Mouse (Mus musculus) limb, embryonic 11.5 days (tissue): ENCODE results near the gene Caln1. TPM values are rescaled to one million over a fixed set of nuclear protein-coding genes. Genes with fewer than 3 reads are reported as not detected.

Experiments
- ATAC-seq: fragments of 200-750 bp; cut with Nextera tagmentation; 2 replicates; pipeline ENCODE4 v1.8.0; 2017; ENCODE audit warnings: low read depth; ENCODE audit not compliant: insufficient number of reproducible peaks, low FRiP score, low TSS enrichment
- DNase-seq: peaks from one replicate; pipeline ENCODE4 v3.0.0-alpha.2; 2015; ENCODE audit warnings: low spot score
- H3K27ac ChIP-seq: fragments of 300-500 bp; sonication (generic); replicated peaks from 2 replicates; pipeline ENCODE4 v1.5.1; 2014; ENCODE audit warnings: low read depth, mild to moderate bottlenecking, low read length
- H3K27me3 ChIP-seq: fragments of 300-500 bp; sonication (generic); 2 replicates; pipeline ENCODE4 v1.6.1; 2014; ENCODE audit warnings: mild to moderate bottlenecking, low read length, mixed read lengths; ENCODE audit not compliant: control insufficient read depth, insufficient read depth
- H3K36me3 ChIP-seq: fragments of 300-500 bp; sonication (generic); 2 replicates; pipeline ENCODE4 v1.6.1; 2014; ENCODE audit warnings: mild to moderate bottlenecking, low read length, moderate library complexity, mixed read lengths; ENCODE audit not compliant: control insufficient read depth, insufficient read depth
- H3K4me1 ChIP-seq: fragments of 300-500 bp; sonication (generic); 2 replicates; pipeline ENCODE4 v1.6.1; 2014; ENCODE audit warnings: low read length, mixed read lengths; ENCODE audit not compliant: control insufficient read depth, insufficient read depth
- H3K4me2 ChIP-seq: fragments of 300-500 bp; sonication (generic); 2 replicates; pipeline ENCODE4 v1.6.1; 2014; ENCODE audit warnings: low read depth, mild to moderate bottlenecking, moderate library complexity; ENCODE audit not compliant: severe bottlenecking
- H3K4me3 ChIP-seq: fragments of 300-500 bp; sonication (generic); 2 replicates; pipeline ENCODE4 v1.5.1; 2014; ENCODE audit warnings: low read depth, low read length
- H3K9ac ChIP-seq: fragments of 300-500 bp; sonication (generic); 2 replicates; pipeline ENCODE4 v1.6.1; 2014; ENCODE audit warnings: mild to moderate bottlenecking, low read length
- H3K9me3 ChIP-seq: fragments of 300-500 bp; sonication (generic); 2 replicates; pipeline ENCODE4 v1.6.1; 2016; ENCODE audit warnings: low read length; ENCODE audit not compliant: control insufficient read depth
- WGBS: fragments of 180-500 bp; shearing (Covaris S2); extraction: QIAGEN DNeasy Blood & Tissue Kit; methylation state at CpG from one replicate; pipeline ENCODE4 v1.1.7; 2014; 5-methylcytosine and 5-hydroxymethylcytosine counted together
- polyA plus RNA-seq: library from polyadenylated mRNA; unstranded; fragments of >200 nt; fragmentation: Nextera tagmentation; extraction: Ambion mirVana; gene quantifications from 2 replicates; pipeline ENCODE4 v1.2.1, GENCODE M21; 2014

The Caln1 gene
- 0.11 and 0.24 TPM in 2 replicates for polyA plus RNA-seq

DNA sequence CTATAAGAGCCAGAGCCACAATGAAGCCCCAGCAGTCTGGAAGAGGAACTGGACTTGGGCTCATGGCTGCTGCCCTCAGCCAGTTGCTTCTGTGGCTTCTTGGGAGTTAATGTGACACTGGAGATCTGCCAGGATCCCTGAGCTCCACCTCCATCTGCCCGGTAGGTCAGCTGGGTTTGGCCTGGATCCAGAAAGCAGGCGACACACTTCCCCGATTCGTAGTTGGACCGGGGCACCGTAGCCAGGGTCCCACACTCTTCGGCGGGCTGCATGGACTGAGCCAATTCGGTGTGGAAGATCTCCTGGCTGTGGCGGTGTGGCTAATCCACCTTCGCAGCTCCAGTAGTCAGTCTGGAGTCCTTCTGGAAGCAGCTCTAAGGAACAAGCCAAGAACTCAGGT, at the start of gene Caln1:
Gene Caln1 (plus strand): TSS at position 219 of the 400 bp plus-strand sequence.
- DNase-seq = no peak
- Histone ChIP-seq H3K4me1 (no peaks in the 10 kb centered on the region), H3K27me3 (no peaks in the 10 kb centered on the region), H3K4me2 (no peak within 1 kb of the TSS), H3K27ac (no peak within 1 kb of the TSS), H3K9ac (no peak within 1 kb of the TSS), H3K4me3 (no peak within 1 kb of the TSS), H3K9me3 (no peaks in the 10 kb centered on the region), H3K36me3 (no peaks in the 10 kb centered on the region)
- no peak for ATAC-seq
- WGBS = 91% methylated on average over 11 of the region's 11 CpGs

DNA sequence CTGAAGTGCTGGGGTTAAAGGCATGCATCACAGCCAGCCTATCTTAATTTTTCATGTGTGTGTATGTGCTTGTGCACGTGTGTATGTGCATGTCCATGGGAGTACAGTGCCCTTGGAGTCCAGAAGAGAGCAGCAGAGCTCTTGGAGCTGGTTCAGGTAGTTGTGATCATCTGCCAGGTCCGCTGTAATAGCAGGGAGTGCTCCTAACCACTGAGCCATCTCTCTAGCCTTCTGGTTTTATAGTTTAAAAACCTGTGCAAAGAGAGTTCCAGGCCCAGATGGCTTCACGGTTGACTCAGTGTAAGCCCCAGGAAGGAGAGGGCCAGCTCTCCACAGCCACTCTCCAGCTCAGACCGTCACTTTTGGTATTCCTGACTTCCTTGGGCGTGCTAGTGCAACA, 49.5 kb upstream of the Caln1 start:
- Histone ChIP-seq H3K36me3 (peaks cover 4% of the 10 kb centered on the region), H3K4me1 (peaks cover 3% of the 10 kb centered on the region; the same call in 1 of the 2 replicates)
- no peak for ATAC-seq

DNA sequence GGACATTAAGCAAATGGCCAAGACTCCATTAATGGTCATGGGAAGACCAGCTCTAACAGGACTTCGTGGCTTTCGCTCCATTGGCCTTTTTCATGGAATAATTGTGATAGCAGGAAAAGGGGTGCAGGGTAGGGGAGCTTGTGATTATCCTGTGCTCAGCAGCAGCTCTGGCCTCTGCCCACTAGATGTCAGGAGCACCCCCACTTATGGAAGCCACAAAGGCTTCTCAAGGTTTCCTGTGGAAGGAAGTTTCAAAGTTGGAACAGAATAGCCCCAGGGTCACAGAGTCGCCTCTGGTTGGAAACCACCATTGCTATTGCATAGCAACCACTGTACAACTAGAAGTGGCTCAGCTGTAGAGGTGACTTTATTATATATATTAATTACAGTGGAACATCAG, 48.8 kb upstream of the Caln1 start:
- Histone ChIP-seq H3K27ac (no peak overlapping the region), H3K4me3 (no peak overlapping the region), H3K4me2 (no peak overlapping the region), H3K9me3 (no peaks in the 10 kb centered on the region), H3K9ac (no peak overlapping the region), H3K36me3 (peaks cover 5% of the 10 kb centered on the region), H3K27me3 (no peaks in the 10 kb centered on the region), H3K4me1 (peaks cover 3% of the 10 kb centered on the region; the same call in 1 of the 2 replicates)
- ATAC-seq (no peak), DNase-seq (no peak)
- 83% methylated on average over 3 of the region's 3 CpGs for WGBS

More for the DNA sequence above, 49.5 kb upstream of the Caln1 start:
- H3K9me3 ChIP-seq = no peaks in the 10 kb centered on the region
- no peak for DNase-seq
- H3K4me2 ChIP-seq = no peak overlapping the region
- H3K9ac ChIP-seq = no peak overlapping the region
- H3K4me3 ChIP-seq = no peak overlapping the region
- 90% methylated on average over 5 of the region's 5 CpGs for WGBS
- no peaks in the 10 kb centered on the region for H3K27me3 ChIP-seq
- no peak overlapping the region for H3K27ac ChIP-seq

DNA sequence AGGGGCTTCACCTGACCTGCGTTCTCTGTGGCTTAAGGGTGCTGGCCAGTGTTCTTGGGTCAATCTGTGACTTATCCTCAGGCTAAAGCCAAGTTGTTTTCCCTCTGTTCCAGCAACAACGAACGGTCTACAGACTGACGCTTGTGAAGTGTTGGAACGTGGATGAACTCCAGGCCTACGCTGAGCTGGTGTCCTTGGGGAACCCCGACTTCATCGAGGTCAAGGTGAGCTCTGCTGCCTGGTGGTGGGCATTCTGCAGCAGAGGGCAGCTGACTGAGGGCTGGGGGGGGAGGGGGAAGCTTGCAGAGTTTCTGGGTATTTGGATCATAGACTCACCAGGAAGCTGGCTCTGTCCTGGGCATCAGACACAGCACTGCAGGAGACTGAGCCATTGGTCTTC, 43.8 kb upstream of the Caln1 start:
- DNase-seq (no peak), ATAC-seq (no peak)
- H3K4me2 ChIP-seq = no peak overlapping the region
- H3K4me3 ChIP-seq = no peak overlapping the region
- H3K27me3 ChIP-seq = no peaks in the 10 kb centered on the region
- peaks cover 10% of the 10 kb centered on the region; the same call in 1 of the 2 replicates for H3K36me3 ChIP-seq
- H3K9me3 ChIP-seq = no peaks in the 10 kb centered on the region
- no peak overlapping the region for H3K27ac ChIP-seq
- H3K4me1 ChIP-seq = peaks cover 3% of the 10 kb centered on the region; the same call in 1 of the 2 replicates
- H3K9ac ChIP-seq = no peak overlapping the region
- 97% methylated on average over 8 of the region's 8 CpGs for WGBS

DNA sequence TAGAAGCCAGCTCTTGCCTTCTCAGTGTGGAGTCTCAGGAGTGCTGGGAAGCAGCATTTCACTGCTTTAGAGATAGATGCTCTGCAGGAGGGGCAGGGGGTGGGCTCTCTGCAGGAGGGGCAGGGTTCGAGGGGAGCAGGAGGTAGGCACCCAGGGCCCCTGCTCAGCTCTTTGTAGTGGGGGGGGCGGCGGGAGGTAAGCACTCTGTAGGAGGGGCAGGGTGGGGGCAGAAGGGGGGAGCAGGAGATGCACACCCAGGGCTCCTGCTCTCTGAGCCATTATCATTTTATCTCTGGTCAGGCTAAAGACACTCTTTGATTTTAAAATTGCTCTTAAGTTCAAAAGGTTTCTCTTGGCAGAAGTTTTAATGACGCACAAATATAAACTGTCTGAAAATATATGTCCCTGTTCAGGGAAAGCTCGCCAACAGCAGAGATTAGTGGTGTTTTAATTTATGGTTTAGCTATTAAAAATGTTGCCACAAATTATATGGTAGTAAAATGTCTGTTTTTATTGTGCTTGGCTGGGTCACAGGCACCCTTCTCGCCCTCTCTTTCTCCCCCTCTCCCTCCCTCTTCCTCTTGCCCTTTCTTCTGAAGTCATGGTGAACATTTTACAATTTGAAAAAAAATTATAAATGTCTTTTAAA, 41.5 kb upstream of the Caln1 start:
- Histone ChIP-seq H3K9me3 (no peaks in the 10 kb centered on the region), H3K27me3 (no peaks in the 10 kb centered on the region), H3K36me3 (peaks cover 10% of the 10 kb centered on the region; the same call in 1 of the 2 replicates), H3K4me1 (no peaks in the 10 kb centered on the region), H3K27ac (no peak overlapping the region), H3K4me3 (no peak overlapping the region), H3K9ac (no peak overlapping the region), H3K4me2 (no peak overlapping the region)
- DNase-seq = no peak
- ATAC-seq = no peak
- 46% methylated on average over 6 of the region's 6 CpGs for WGBS

DNA sequence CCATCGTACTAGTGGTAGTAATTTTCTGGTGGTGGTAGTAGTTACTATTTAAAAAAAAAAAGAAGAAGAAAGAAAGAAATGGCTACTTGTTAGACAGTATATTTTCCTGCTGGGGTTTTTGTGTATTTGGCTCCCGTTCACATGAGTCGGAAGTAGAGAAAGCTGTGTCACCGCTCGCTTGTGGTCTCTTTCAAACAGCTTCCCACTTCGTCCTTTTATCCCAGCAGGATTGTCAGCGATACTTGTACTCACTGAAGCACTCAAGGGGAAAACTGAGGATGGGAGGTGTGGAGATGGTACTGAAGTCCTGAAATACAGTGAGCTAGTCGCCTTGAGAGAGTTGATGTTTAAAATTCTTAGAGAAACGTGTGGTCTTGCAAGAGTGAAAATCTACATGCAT, 40.9 kb upstream of the Caln1 start:
- no peaks in the 10 kb centered on the region for H3K9me3 ChIP-seq
- H3K4me1 ChIP-seq = no peaks in the 10 kb centered on the region
- no peaks in the 10 kb centered on the region for H3K27me3 ChIP-seq
- H3K9ac ChIP-seq = no peak overlapping the region
- no peak overlapping the region for H3K4me2 ChIP-seq
- no peak overlapping the region for H3K4me3 ChIP-seq
- DNase-seq (no peak), ATAC-seq (no peak)
- no peak overlapping the region for H3K27ac ChIP-seq
- WGBS = 85% methylated on average over 9 of the region's 9 CpGs
- peaks cover 10% of the 10 kb centered on the region; the same call in 1 of the 2 replicates for H3K36me3 ChIP-seq

DNA sequence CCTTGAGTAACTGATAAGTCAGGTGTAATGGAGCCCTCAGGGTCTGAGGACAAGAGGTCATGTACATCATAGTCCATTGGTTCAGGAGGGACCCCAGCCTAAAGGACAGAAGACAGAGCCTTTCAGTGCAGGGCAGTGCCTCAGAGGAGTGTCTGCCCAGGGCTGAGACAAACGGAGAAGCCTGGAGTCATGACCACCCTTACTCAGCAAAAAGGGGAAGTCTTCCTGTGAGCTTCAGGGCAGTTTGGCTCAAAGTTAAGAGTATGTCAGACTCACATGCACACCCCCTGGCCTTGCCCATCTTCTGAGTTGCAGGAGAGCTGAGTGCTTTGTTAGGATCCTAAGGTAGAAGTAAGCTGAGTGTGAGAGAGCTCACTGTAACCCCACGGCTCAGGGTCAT, 39.4 kb upstream of the Caln1 start:
- WGBS = 87% methylated on average over 2 of the region's 2 CpGs
- no peak for ATAC-seq
- no peaks in the 10 kb centered on the region for H3K4me1 ChIP-seq

DNA sequence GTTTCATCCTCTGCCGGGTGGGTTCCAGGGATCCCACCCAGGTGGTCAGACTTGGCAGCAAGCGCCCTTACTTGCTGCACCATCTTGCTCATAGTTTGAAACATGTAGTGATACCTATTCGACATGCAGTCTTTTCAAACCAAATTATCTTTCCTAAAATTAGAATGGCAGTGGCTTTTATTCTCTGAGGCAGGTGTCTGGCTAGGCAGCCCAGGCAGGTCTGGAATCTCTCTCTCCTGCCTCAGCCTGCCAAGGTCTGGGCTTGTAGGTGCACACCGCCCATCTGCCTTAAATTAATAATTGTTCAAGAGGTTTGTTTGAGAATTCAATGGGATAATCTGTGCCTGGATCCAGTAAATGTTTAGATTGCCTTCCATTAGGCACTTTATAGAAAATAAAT, 38.5 kb upstream of the Caln1 start:
- no peaks in the 10 kb centered on the region for H3K9me3 ChIP-seq
- no peak overlapping the region for H3K9ac ChIP-seq
- H3K4me2 ChIP-seq = no peak overlapping the region
- no peak for DNase-seq
- no peaks in the 10 kb centered on the region for H3K27me3 ChIP-seq
- H3K27ac ChIP-seq = no peak overlapping the region
- no peaks in the 10 kb centered on the region for H3K4me1 ChIP-seq
- ATAC-seq = no peak
- WGBS = 91% methylated on average over 4 of the region's 4 CpGs
- peaks cover 12% of the 10 kb centered on the region for H3K36me3 ChIP-seq
- H3K4me3 ChIP-seq = no peak overlapping the region

More for the DNA sequence above, 39.4 kb upstream of the Caln1 start:
- no peaks in the 10 kb centered on the region for H3K9me3 ChIP-seq
- H3K27me3 ChIP-seq = no peaks in the 10 kb centered on the region
- no peak overlapping the region for H3K27ac ChIP-seq
- no peak overlapping the region for H3K9ac ChIP-seq
- DNase-seq = no peak
- no peak overlapping the region for H3K4me2 ChIP-seq
- H3K36me3 ChIP-seq = peaks cover 6% of the 10 kb centered on the region; the same call in 1 of the 2 replicates
- no peak overlapping the region for H3K4me3 ChIP-seq

DNA sequence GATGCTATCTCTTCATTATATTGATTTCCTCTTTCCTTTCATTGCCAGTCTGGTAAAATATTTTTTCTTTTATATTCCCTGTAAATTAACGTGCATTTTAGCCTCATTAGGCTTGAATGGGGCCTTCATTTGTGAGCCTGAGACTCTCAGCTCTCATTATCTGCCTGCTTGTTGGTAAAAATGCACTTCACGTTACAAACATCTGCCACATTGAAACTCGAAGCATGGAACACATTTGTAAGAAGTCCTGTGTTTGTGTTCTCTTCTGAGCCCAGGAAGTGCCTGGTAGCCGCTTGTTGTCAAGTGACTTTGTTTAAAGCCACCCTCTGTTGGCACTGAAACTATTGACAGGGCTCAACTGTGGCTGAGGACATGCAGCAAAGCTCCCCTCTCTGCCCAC, 38.0 kb upstream of the Caln1 start:
- Histone ChIP-seq H3K9me3 (no peaks in the 10 kb centered on the region), H3K27me3 (no peaks in the 10 kb centered on the region), H3K9ac (no peak overlapping the region), H3K4me1 (no peaks in the 10 kb centered on the region), H3K36me3 (peaks cover 12% of the 10 kb centered on the region), H3K27ac (no peak overlapping the region), H3K4me3 (no peak overlapping the region), H3K4me2 (no peak overlapping the region)
- no peak for DNase-seq
- 73% methylated on average over 4 of the region's 4 CpGs for WGBS
- ATAC-seq = no peak
